Mouse (Mus musculus) neural tube, embryonic 12.5 days (tissue): Measurements from ENCODE around the gene Carnmt1. TPM values are rescaled to one million over a fixed set of nuclear protein-coding genes. Genes with fewer than 3 reads are reported as not detected.

Experiments used
- ATAC-seq: fragments of 200-750 bp; cut with Nextera tagmentation; 2 replicates; pipeline ENCODE4 v1.8.0; 2017; ENCODE audit warnings: low read depth, mild to moderate bottlenecking, moderate TSS enrichment, moderate library complexity; ENCODE audit not compliant: low FRiP score
- H3K27ac ChIP-seq: fragments of 300-500 bp; sonication (generic); 2 replicates; pipeline ENCODE4 v1.5.1; 2016
- H3K27me3 ChIP-seq: fragments of 300-500 bp; sonication (generic); replicated peaks from 2 replicates; pipeline ENCODE4 v1.6.1; 2016; ENCODE audit warnings: mild to moderate bottlenecking
- H3K36me3 ChIP-seq: fragments of 300-500 bp; sonication (generic); 2 replicates; pipeline ENCODE4 v1.6.1; 2016; ENCODE audit warnings: mild to moderate bottlenecking
- H3K4me1 ChIP-seq: fragments of 300-500 bp; sonication (generic); 2 replicates; pipeline ENCODE4 v1.6.1; 2016
- H3K4me2 ChIP-seq: fragments of 300-500 bp; sonication (generic); replicated peaks from 2 replicates; pipeline ENCODE4 v1.6.1; 2016; ENCODE audit warnings: mild to moderate bottlenecking
- H3K4me3 ChIP-seq: fragments of 300-500 bp; sonication (generic); 2 replicates; pipeline ENCODE4 v1.5.1; 2016
- H3K9ac ChIP-seq: fragments of 300-500 bp; sonication (generic); 2 replicates; pipeline ENCODE4 v1.6.1; 2016; ENCODE audit warnings: mild to moderate bottlenecking
- H3K9me3 ChIP-seq: fragments of 300-500 bp; sonication (generic); 2 replicates; pipeline ENCODE4 v1.6.1; 2016; ENCODE audit warnings: mild to moderate bottlenecking
- WGBS: fragments of 180-500 bp; shearing (Covaris S2); methylation state at CpG from one replicate; pipeline ENCODE4 v1.1.7; 2016; 5-methylcytosine and 5-hydroxymethylcytosine counted together
- polyA plus RNA-seq: library from polyadenylated mRNA; unstranded; fragments of >200 nt; fragmentation: Nextera tagmentation; extraction: Ambion mirVana; gene quantifications from 2 replicates; pipeline ENCODE4 v1.2.1, GENCODE M21; 2016

Carnmt1 gene
- polyA plus RNA-seq, 1 experiment from 2014 or later: 24.0 TPM

DNA sequence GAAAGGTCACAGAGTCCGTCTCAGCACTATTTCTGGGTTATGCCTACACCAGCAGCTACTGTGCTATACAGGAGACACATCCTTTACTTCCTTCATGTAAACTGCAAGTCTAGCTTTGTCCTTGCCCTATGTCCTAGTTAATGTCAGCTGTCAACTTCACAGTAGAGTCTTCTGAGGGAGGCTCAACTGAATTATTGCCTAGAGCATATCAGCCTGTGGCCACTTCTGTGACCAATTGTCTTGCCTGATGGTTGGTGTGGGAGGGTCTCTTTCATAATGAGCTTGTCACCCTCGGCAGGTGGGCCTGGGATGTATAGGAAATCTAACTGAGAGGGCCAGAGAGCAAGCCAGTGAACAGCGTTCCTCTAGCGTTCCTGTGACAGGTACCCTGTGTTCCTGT is 27.2 kb upstream of the Carnmt1 start:
- Histone ChIP-seq H3K36me3 (no peaks in the 10 kb centered on the region), H3K4me3 (no peak overlapping the region), H3K4me1 (no peaks in the 10 kb centered on the region), H3K9ac (no peak overlapping the region), H3K9me3 (no peaks in the 10 kb centered on the region), H3K27me3 (no peaks in the 10 kb centered on the region), H3K27ac (no peak overlapping the region), H3K4me2 (no peak overlapping the region)
- 58% methylated on average over 4 of the region's 4 CpGs for whole genome bisulfite sequencing
- ATAC-seq: no peak

DNA sequence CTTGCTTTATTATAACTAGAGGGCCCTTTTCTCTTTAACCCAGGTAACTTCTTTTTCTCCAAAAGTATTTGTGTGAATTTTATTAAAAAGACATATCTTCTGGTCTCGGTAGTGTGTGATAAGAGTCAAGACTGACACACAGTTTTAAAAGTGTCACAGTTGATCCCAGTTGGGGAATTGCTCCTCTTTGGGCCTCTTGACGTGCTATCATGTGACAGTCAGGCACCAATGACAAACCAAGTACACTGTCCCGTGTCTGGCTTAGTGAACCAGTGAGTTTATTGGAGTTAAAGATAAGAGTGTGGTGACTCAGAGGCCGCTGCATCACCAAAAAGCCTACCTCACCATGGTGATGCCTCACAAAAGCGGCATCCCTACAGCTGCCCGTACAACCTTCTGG is 26.5 kb upstream of the Carnmt1 start:
- no peaks in the 10 kb centered on the region for H3K27me3 ChIP-seq
- no peaks in the 10 kb centered on the region for H3K9me3 ChIP-seq
- H3K4me2 ChIP-seq: no peak overlapping the region
- H3K4me1 ChIP-seq: no peaks in the 10 kb centered on the region
- ATAC-seq: no peak
- no peak overlapping the region for H3K4me3 ChIP-seq
- no peak overlapping the region for H3K9ac ChIP-seq
- WGBS: 86% methylated on average over 6 of the region's 6 CpGs
- no peaks in the 10 kb centered on the region for H3K36me3 ChIP-seq
- no peak overlapping the region for H3K27ac ChIP-seq

DNA sequence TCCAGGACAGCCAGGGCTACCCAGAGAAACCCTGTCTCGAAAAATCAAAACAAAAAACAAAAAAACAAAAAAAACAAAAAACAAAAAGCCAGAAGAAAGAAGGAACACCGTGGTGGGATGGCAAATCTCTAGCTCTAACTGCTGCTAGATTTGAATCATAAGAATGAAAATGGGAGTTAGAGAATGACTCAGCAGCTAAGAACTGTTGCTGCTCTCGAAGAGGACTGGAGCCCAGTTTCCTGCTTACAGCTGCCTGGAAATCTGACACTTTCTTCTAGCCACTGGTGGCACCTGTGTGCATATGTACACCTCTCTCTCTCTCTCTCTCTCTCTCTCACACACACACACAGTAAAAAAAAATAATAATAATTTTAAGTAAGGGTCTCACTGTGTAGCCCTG is 24.2 kb upstream of the Carnmt1 start:
- no peaks in the 10 kb centered on the region for H3K9me3 ChIP-seq
- no peak overlapping the region for H3K9ac ChIP-seq
- WGBS: 77% methylated on average over 3 of the region's 3 CpGs
- H3K4me2 ChIP-seq: no peak overlapping the region
- H3K27ac ChIP-seq: no peak overlapping the region
- H3K4me3 ChIP-seq: no peak overlapping the region
- H3K36me3 ChIP-seq: no peaks in the 10 kb centered on the region
- ATAC-seq: no peak
- no peaks in the 10 kb centered on the region for H3K27me3 ChIP-seq
- H3K4me1 ChIP-seq: no peaks in the 10 kb centered on the region

DNA sequence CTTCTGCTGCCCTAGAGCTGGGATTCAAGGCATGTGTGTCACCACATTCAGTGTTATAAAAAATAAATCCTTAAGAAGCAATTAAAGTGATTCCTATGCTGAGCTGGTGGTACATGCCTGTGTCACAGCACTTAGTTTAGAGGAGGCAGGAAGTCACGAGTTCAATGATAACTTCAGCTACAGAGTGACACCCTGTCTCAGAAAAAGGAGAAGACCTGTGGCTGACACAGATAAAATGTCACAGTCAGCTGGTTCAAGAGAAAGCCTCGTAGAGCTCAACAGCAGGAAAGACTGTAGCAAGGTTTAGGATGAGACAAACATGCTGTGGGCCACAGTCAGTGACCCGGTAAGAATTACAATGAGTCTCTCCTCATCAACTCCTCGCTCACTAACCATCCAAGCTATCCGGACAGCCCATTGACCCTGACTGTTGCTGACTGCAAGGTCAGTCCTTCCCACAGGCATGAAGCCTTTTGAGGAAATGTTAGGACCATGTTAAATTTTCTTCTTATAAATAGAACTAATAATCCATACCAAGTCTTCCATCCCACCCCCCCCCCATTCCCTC is 23.6 kb upstream of the Carnmt1 start:
- no peaks in the 10 kb centered on the region for H3K9me3 ChIP-seq
- H3K4me3 ChIP-seq: no peak overlapping the region
- no peak overlapping the region for H3K4me2 ChIP-seq
- 72% methylated on average over 5 of the region's 5 CpGs for WGBS
- no peaks in the 10 kb centered on the region for H3K4me1 ChIP-seq
- no peaks in the 10 kb centered on the region for H3K36me3 ChIP-seq
- H3K27ac ChIP-seq: no peak overlapping the region
- no peaks in the 10 kb centered on the region for H3K27me3 ChIP-seq
- no peak overlapping the region for H3K9ac ChIP-seq
- no peak for ATAC-seq

DNA sequence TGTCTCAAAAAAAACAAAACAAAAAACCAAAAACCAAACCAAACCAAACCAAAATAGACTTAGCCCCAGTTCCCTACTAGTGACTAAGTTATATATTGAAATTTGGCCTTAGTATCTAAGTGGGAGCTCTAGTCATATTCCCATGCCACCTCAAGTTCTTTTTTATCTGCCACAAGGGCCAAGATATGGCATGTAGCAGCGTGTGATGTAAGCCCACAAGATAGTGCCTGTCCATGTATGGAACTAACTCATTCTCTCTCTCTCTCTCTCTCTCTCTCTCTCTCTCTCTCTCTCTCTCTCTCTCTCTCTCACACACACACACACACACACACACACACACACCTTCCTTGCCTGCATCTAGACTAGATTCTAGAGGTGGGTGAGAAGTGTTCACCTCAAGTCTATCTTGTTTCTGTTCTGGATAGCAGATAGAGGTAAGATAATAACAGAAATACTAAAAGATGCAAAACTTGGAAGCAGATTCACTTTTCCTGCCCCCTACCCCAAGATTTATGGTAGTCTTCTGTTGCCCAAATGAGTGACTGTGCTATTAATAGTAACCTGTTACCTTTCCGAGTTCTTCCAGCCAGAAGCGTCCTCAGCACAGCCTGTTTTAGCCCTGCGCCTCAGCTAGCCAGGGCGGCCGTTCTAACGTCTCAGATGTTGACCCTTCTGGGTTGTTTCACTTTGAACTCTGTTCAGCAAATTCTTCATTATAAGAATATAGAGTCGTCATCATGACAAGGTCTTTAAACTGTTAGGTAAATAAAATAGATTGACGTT is 22.6 kb upstream of the Carnmt1 start:
- H3K27ac ChIP-seq: no peak overlapping the region
- WGBS: 86% methylated on average over 9 of the region's 9 CpGs
- no peak for ATAC-seq

DNA sequence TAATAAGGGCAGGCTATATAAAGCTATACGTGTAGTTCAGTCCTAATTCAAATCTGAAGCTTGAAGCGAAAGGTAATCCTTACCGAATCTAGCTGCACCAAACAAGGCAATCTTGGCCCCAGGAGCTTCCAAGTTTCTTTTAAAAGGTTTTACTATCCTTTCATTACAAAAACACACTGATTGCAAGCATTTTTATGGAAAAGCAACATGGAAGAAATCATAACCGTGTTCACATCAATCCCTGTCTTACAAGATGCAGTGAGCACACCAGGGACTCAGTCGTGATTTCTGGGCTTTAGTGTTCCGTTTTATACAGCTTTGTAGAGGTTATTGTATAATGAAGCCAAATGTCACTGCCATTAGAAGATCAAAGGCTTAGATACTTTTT is 22.0 kb upstream of the Carnmt1 start:
- H3K9ac ChIP-seq: no peak overlapping the region
- no peaks in the 10 kb centered on the region for H3K27me3 ChIP-seq
- H3K27ac ChIP-seq: no peak overlapping the region
- 85% methylated on average over 6 of the region's 6 CpGs for whole genome bisulfite sequencing
- H3K4me2 ChIP-seq: no peak overlapping the region
- ATAC-seq: no peak
- no peaks in the 10 kb centered on the region for H3K4me1 ChIP-seq
- no peaks in the 10 kb centered on the region for H3K9me3 ChIP-seq
- H3K36me3 ChIP-seq: no peaks in the 10 kb centered on the region
- no peak overlapping the region for H3K4me3 ChIP-seq

More for the DNA sequence above, 22.6 kb upstream of the Carnmt1 start:
- H3K4me1 ChIP-seq: no peaks in the 10 kb centered on the region
- no peaks in the 10 kb centered on the region for H3K27me3 ChIP-seq
- H3K9ac ChIP-seq: no peak overlapping the region
- no peak overlapping the region for H3K4me3 ChIP-seq
- H3K36me3 ChIP-seq: no peaks in the 10 kb centered on the region
- no peaks in the 10 kb centered on the region for H3K9me3 ChIP-seq
- no peak overlapping the region for H3K4me2 ChIP-seq

DNA sequence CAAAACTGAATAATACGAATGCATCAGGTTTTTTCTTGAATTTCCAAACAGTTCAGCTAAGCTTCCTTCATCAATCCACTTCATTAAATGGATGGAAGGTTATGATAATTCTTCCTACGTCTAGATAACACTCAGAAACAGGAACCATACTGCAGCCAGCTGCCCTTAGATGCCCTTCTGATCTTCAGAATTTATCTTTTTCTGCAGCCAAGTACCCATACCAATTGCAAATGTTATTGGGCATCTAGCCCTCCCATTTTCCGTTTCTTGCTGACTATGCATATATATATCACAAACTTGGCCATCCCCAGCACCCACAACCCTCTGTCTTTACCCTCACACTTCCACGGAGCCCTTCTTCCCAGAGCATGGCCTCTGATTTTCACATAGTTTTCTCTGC is 20.6 kb upstream of the Carnmt1 start:
- H3K27me3 ChIP-seq: no peaks in the 10 kb centered on the region
- no peak overlapping the region for H3K27ac ChIP-seq
- no peaks in the 10 kb centered on the region for H3K36me3 ChIP-seq
- H3K4me1 ChIP-seq: no peaks in the 10 kb centered on the region
- WGBS: 88% methylated on average over 4 of the region's 4 CpGs
- H3K4me3 ChIP-seq: no peak overlapping the region
- H3K9ac ChIP-seq: no peak overlapping the region
- no peaks in the 10 kb centered on the region for H3K9me3 ChIP-seq
- no peak overlapping the region for H3K4me2 ChIP-seq
- no peak for ATAC-seq

DNA sequence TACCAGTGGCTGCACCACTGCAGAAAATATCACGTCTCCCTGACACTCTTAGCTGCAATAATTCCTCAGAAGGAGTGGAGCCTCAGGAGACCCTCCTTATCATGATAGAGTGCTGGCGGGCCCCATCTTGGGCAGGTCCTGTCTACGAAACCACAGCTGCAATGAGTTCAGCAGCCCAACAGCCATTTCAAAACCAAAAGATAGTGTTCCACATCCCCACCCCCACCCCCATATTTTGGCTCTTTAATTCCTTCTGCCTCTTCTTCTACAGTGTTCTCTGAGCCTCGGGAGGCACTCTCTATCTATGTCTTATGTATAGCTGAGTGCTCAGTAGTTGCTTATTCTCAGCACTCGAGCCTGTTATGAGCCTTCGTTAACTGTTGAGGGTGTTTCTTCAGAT is 20.1 kb upstream of the Carnmt1 start:
- Histone ChIP-seq H3K4me1 (no peaks in the 10 kb centered on the region), H3K9me3 (no peaks in the 10 kb centered on the region), H3K4me2 (no peak overlapping the region), H3K36me3 (no peaks in the 10 kb centered on the region), H3K27me3 (no peaks in the 10 kb centered on the region), H3K9ac (no peak overlapping the region), H3K27ac (no peak overlapping the region), H3K4me3 (no peak overlapping the region)
- no peak for ATAC-seq
- 78% methylated on average over 6 of the region's 6 CpGs for WGBS

DNA sequence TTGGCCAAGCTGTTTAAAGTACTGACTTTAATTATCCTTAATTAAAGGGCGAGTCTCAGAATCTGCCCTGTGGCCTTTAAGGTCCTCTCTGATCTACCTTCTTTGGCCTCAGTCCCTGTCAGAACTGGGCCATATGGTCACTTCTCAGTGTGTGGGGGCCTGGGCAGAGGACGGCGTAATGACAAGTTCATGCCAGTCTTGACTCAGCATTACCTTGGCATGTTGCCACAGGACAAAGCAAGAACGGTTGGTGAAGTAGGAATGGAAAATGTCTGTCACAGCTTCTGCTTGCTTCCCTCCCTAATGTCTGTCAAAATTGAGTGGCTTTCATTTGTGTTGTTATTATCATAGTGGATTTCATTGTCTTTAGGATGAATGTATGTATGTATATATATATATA is 18.0 kb upstream of the Carnmt1 start:
- H3K4me3 ChIP-seq: no peak overlapping the region
- no peak overlapping the region for H3K27ac ChIP-seq
- WGBS: 83% methylated on average over 4 of the region's 4 CpGs
- no peak overlapping the region for H3K4me2 ChIP-seq
- no peak for ATAC-seq
- no peaks in the 10 kb centered on the region for H3K9me3 ChIP-seq
- H3K36me3 ChIP-seq: no peaks in the 10 kb centered on the region
- no peak overlapping the region for H3K9ac ChIP-seq
- no peaks in the 10 kb centered on the region for H3K4me1 ChIP-seq
- no peaks in the 10 kb centered on the region for H3K27me3 ChIP-seq

DNA sequence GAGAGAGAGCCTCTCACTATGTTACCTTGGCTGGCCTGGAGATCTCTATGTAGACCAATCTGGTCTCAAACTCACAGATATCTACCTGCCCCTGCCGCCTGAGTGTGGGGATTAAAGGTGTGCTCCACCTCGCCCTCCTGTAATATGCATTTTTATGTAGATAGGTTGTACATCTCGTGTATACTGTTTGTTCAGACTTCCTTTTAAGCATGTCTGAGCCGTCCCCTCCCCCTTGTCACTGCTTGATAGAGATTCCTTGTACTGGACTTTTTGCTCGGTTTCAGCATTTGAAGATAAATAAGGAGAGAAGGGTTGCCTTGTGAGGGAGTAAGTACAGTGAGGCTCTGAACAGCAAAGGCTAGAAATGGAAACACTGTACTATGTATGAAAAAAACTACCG is 17.5 kb upstream of the Carnmt1 start:
- Histone ChIP-seq H3K36me3 (no peaks in the 10 kb centered on the region), H3K27me3 (no peaks in the 10 kb centered on the region), H3K9me3 (no peaks in the 10 kb centered on the region), H3K4me3 (no peak overlapping the region), H3K4me1 (no peaks in the 10 kb centered on the region), H3K27ac (no peak overlapping the region), H3K4me2 (no peak overlapping the region), H3K9ac (no peak overlapping the region)
- WGBS: 90% methylated on average over 6 of the region's 6 CpGs
- no peak for ATAC-seq

DNA sequence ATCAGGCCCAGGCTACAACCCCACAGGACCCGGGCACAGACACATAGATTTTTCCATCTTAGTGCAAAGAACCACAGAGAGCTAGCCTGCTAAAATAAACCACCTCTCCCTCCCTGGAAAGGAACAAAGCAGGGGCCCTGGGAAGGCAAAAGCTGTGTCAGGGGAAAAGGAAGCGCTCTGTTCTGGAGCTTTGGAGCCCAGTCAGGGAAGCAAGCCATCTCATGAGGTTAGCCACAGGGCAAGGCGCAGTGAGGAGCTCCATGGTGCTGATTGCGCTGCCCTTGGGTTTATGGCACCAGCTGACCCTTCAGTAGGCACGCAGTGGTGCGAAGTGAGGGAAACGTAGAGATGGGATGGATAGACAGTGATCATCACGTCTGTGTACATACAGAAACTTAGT is 16.2 kb upstream of the Carnmt1 start:
- 84% methylated on average over 8 of the region's 8 CpGs for WGBS
- H3K9me3 ChIP-seq: no peaks in the 10 kb centered on the region
- H3K4me1 ChIP-seq: no peaks in the 10 kb centered on the region
- H3K4me2 ChIP-seq: no peak overlapping the region
- H3K36me3 ChIP-seq: no peaks in the 10 kb centered on the region
- no peak overlapping the region for H3K4me3 ChIP-seq
- no peak for ATAC-seq
- H3K27me3 ChIP-seq: no peaks in the 10 kb centered on the region
- no peak overlapping the region for H3K27ac ChIP-seq
- no peak overlapping the region for H3K9ac ChIP-seq

DNA sequence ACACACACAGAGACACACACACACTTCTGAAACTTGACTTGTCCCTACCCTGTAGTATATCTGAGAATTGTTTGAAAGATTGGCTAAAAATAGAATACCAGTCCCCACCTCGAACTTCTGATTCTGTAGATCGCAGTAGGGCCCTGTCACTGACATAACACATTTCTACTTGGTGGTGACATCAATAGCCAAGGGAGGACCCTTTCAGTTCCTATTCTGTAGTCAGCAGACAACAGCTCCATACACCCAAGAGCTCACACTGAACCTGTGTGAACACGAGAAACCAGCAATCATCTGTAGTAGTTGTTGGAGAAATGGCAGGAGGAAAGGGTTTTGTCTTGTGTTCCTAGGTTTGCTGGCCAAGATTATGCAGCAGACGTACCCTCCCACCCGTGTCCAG is 15.6 kb upstream of the Carnmt1 start:
- H3K4me2 ChIP-seq: no peak overlapping the region
- H3K27ac ChIP-seq: no peak overlapping the region
- H3K9me3 ChIP-seq: no peaks in the 10 kb centered on the region
- H3K9ac ChIP-seq: no peak overlapping the region
- no peak for ATAC-seq
- WGBS: 88% methylated on average over 5 of the region's 5 CpGs
- no peak overlapping the region for H3K4me3 ChIP-seq
- no peaks in the 10 kb centered on the region for H3K27me3 ChIP-seq
- no peaks in the 10 kb centered on the region for H3K36me3 ChIP-seq
- H3K4me1 ChIP-seq: no peaks in the 10 kb centered on the region

DNA sequence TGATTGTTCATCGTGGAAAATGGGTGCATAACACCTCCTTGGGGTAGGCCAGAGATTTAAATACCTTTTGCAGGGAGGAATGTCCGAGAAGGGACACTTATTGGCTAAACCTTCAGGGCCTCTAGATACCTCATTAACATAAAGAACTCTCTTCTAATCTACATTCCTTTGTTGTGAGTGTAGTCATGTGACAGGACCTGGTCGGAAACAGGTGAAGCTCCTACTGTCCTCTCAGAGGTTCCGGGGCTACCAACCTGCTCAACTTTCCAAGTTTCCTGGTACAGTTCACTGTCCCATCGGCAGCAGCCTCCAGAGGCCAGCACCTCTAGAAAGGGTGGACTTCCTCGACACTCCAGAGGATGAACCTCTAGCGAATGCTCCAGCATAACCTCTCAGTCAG is 14.6 kb upstream of the Carnmt1 start:
- H3K4me3 ChIP-seq: no peak overlapping the region
- H3K4me1 ChIP-seq: no peaks in the 10 kb centered on the region
- H3K9ac ChIP-seq: no peak overlapping the region
- H3K4me2 ChIP-seq: no peak overlapping the region
- no peaks in the 10 kb centered on the region for H3K9me3 ChIP-seq
- ATAC-seq: no peak
- no peaks in the 10 kb centered on the region for H3K27me3 ChIP-seq
- H3K27ac ChIP-seq: no peak overlapping the region
- H3K36me3 ChIP-seq: no peaks in the 10 kb centered on the region
- WGBS: 83% methylated on average over 7 of the region's 7 CpGs
